In genomic region chr11:75596726-75597255, GRCm38 (mm10) we compare ENCODE assay signal across 13 mouse cellular contexts. TPM values are rescaled to one million over a fixed set of nuclear protein-coding genes. Genes with fewer than 3 reads are reported as not detected.
DNase-seq lines count a peak whose midpoint lies in the region; TF ChIP-seq lines count a peak whose summit lies in the region.
"Had no signal": no experiment of that assay in that cellular context is flagged by ENCODE, and none has a peak within 500 bp of the region (broad histone marks: within the 10 kb centered on the region; RNA-seq: fewer than 3 reads in every experiment).

No protein-coding gene starts in this region.

- 24% methylated on average over 3 of the region's 3 CpGs for WGBS in cerebellum, adult 2 months

- no peak for TF ChIP-seq POLR2A in cerebellum, adult 2 months (IDR thresholded peaks at IDR 0.05; ENCODE audit: borderline replicate concordance, insufficient read depth, low read length)

- no peak for TF ChIP-seq CTCF in cerebellum, adult 2 months (IDR thresholded peaks at IDR 0.05; ENCODE audit: borderline replicate concordance, insufficient read depth, low read depth, low read length)

- peaks cover 14% of the 10 kb centered on the region for H3K4me1 ChIP-seq in cerebellum, adult 2 months (ENCODE audit: control insufficient read depth, insufficient read depth, low read length)
- H3K4me1 ChIP-seq: forebrain, embryonic 12.5 days had no signal

- H3K27ac ChIP-seq in cerebellum, adult 2 months (ENCODE audit: insufficient read depth, low read length): no peak overlapping the region; the same call in 1 of the 2 replicates
- H3K27ac ChIP-seq: forebrain, embryonic 12.5 days; hindbrain, embryonic 13.5 days; liver, embryonic 13.5 days had no signal

- DNase-seq in cerebellum, adult 2 months: peak; percentile 60 to 63
- no peak for DNase-seq in cerebellum, adult 8-10 months
- DNase-seq in ovary, adult 18-20 months (ENCODE audit: low spot score): peak; percentile 36
- DNase-seq in ovary, postnatal 10 days (ENCODE audit: low spot score): no peak
- DNase-seq in heart, adult 9 months (ENCODE audit: low spot score in 2 of 2): peak; percentile 65 to 69
- DNase-seq in ovary, postnatal 36 days (ENCODE audit: low spot score): peak; percentile 43
- no peak for DNase-seq in thymus, postnatal 14 days
- no peak for DNase-seq in layer of hippocampus, adult 18-20 months (ENCODE audit: low spot score in 2 of 2)
- DNase-seq: layer of hippocampus, postnatal 36 days; liver, embryonic 13.5 days; thymus, adult 2 months had no signal

- H3K27me3 ChIP-seq in cerebellum, adult 2 months (ENCODE audit: control insufficient read depth, insufficient read depth, low read length): no peaks in the 10 kb centered on the region
- H3K27me3 ChIP-seq: forebrain, embryonic 12.5 days; hindbrain, embryonic 13.5 days; liver, embryonic 13.5 days had no signal

- H3K4me3 ChIP-seq in cerebellum, adult 2 months (replicated peaks; ENCODE audit: insufficient read depth, low read depth, low read length): no peak overlapping the region
- H3K4me3 ChIP-seq: forebrain, embryonic 12.5 days; hindbrain, embryonic 13.5 days; liver, embryonic 13.5 days had no signal

RNA-seq across cellular contexts. Expression of gene Pitpna, which starts 8.9 kb away (rescaled TPM):
- polyA plus RNA-seq in cerebellum, adult 2 months (2012; rRNA removed): 295 and 319 TPM in 2 replicates
- total RNA-seq in layer of hippocampus, adult 18-20 months (2021): 100 to 1,000 TPM; 279 to 288 TPM

RNA-seq across cellular contexts. Expression of gene Inpp5k, which starts 34.0 kb away (rescaled TPM):
- 81.3 and 87.4 TPM in 2 replicates for polyA plus RNA-seq in cerebellum, adult 2 months (2012; rRNA removed)
- 10 to 100 TPM; 40.2 to 45.2 TPM for total RNA-seq in layer of hippocampus, adult 18-20 months (2021)

RNA-seq across cellular contexts. Expression of gene Myo1c, which starts 53.5 kb away (rescaled TPM):
- 26.9 and 28.5 TPM in 2 replicates for polyA plus RNA-seq in cerebellum, adult 2 months (2012; rRNA removed)
- total RNA-seq in layer of hippocampus, adult 18-20 months (2021): 10 to 100 TPM; 12.9 to 14.1 TPM

Comparison
In these comparisons a context has a peak if more than half of its experiments do, and no peak if none do; other contexts are left out.
1. DNase-seq: peak in cerebellum, adult 2 months (2 of 2), ovary, adult 18-20 months (single experiment), heart, adult 9 months (2 of 2) and ovary, postnatal 36 days (single experiment); none in cerebellum, adult 8-10 months (single experiment), ovary, postnatal 10 days (single experiment), thymus, postnatal 14 days (single experiment) and layer of hippocampus, adult 18-20 months (0 of 2).